Mouse (Mus musculus): Measurements from ENCODE around the gene Papolg. TPM values are rescaled to one million over a fixed set of nuclear protein-coding genes. Genes with fewer than 3 reads are reported as not detected.

Gene Papolg
- polyA plus RNA-seq, 1 experiment, result 2.9 TPM

- TF ChIP-seq POLR2A (IDR thresholded peaks at IDR 0.05; ENCODE audit: low read depth, low read length), result no peak
- H3K27ac ChIP-seq (ENCODE audit: insufficient read depth, low read depth, low read length), result no peak overlapping the region
- no peak for DNase-seq
- H3K4me3 ChIP-seq (ENCODE audit: insufficient read depth, low read depth, low read length), result no peak overlapping the region
- no peaks in the 10 kb centered on the region for H3K27me3 ChIP-seq (replicated peaks; ENCODE audit: control insufficient read depth, insufficient read depth, low read length)
- WGBS, result 58% methylated on average over 2 of the region's 2 CpGs
- peaks cover 14% of the 10 kb centered on the region for H3K36me3 ChIP-seq (ENCODE audit: control insufficient read depth, insufficient read depth, low read length)
- H3K4me1 ChIP-seq (ENCODE audit: control insufficient read depth, insufficient read depth, low read length), result no peaks in the 10 kb centered on the region
Observed at GRCm38 (mm10) chr11:23864326-23864725, 30.7 kb downstream of the Papolg start.

- 76% methylated on average over 4 of the region's 4 CpGs for WGBS
- Histone ChIP-seq H3K27me3 (replicated peaks; ENCODE audit: control insufficient read depth, insufficient read depth, low read length) (no peaks in the 10 kb centered on the region), H3K4me1 (ENCODE audit: control insufficient read depth, insufficient read depth, low read length) (no peaks in the 10 kb centered on the region), H3K4me3 (ENCODE audit: insufficient read depth, low read depth, low read length) (no peak overlapping the region), H3K36me3 (ENCODE audit: control insufficient read depth, insufficient read depth, low read length) (peaks cover 2% of the 10 kb centered on the region; the same call in 1 of the 2 replicates), H3K27ac (ENCODE audit: insufficient read depth, low read depth, low read length) (no peak overlapping the region)
- TF ChIP-seq POLR2A (IDR thresholded peaks at IDR 0.05; ENCODE audit: low read depth, low read length) (no peak), CTCF (conservative IDR thresholded peaks at IDR 0.05; ENCODE audit: insufficient read depth, insufficient read length, low read depth, low read length) (no peak)
- no peak for DNase-seq
Observed at GRCm38 (mm10) chr11:23856723-23857112, 38.3 kb downstream of the Papolg start.

GRCm38 (mm10) chr11:23856054-23856722 is 38.9 kb downstream of the Papolg start:
- Histone ChIP-seq H3K4me1 (ENCODE audit: control insufficient read depth, insufficient read depth, low read length) (no peaks in the 10 kb centered on the region), H3K27ac (ENCODE audit: insufficient read depth, low read depth, low read length) (no peak overlapping the region), H3K27me3 (replicated peaks; ENCODE audit: control insufficient read depth, insufficient read depth, low read length) (no peaks in the 10 kb centered on the region), H3K4me3 (ENCODE audit: insufficient read depth, low read depth, low read length) (no peak overlapping the region), H3K36me3 (ENCODE audit: control insufficient read depth, insufficient read depth, low read length) (peaks cover 2% of the 10 kb centered on the region; the same call in 1 of the 2 replicates)
- no peak for TF ChIP-seq CTCF (conservative IDR thresholded peaks at IDR 0.05; ENCODE audit: insufficient read depth, insufficient read length, low read depth, low read length)
- WGBS, result 83% methylated on average over 7 of the region's 7 CpGs
- DNase-seq, result no peak

- Histone ChIP-seq H3K4me3 (ENCODE audit: insufficient read depth, low read depth, low read length) (no peak overlapping the region), H3K27me3 (replicated peaks; ENCODE audit: control insufficient read depth, insufficient read depth, low read length) (no peaks in the 10 kb centered on the region), H3K4me1 (ENCODE audit: control insufficient read depth, insufficient read depth, low read length) (no peaks in the 10 kb centered on the region), H3K36me3 (ENCODE audit: control insufficient read depth, insufficient read depth, low read length) (peaks cover 2% of the 10 kb centered on the region; the same call in 1 of the 2 replicates), H3K27ac (ENCODE audit: insufficient read depth, low read depth, low read length) (no peak overlapping the region)
- DNase-seq, result peak; percentile 65
- WGBS, result 17% methylated on average over 3 of the region's 3 CpGs
- TF ChIP-seq CTCF (conservative IDR thresholded peaks at IDR 0.05; ENCODE audit: insufficient read depth, insufficient read length, low read depth, low read length), result peak; percentile 78
- no peak for TF ChIP-seq POLR2A (IDR thresholded peaks at IDR 0.05; ENCODE audit: low read depth, low read length)
Observed at GRCm38 (mm10) chr11:23855182-23855802, 39.8 kb downstream of the Papolg start.

GRCm38 (mm10) chr11:23853306-23853705 is 41.7 kb downstream of the Papolg start:
- Histone ChIP-seq H3K36me3 (ENCODE audit: control insufficient read depth, insufficient read depth, low read length) (no peaks in the 10 kb centered on the region; the same call in 1 of the 2 replicates), H3K4me3 (ENCODE audit: insufficient read depth, low read depth, low read length) (no peak overlapping the region), H3K27me3 (replicated peaks; ENCODE audit: control insufficient read depth, insufficient read depth, low read length) (no peaks in the 10 kb centered on the region), H3K4me1 (ENCODE audit: control insufficient read depth, insufficient read depth, low read length) (no peaks in the 10 kb centered on the region), H3K27ac (ENCODE audit: insufficient read depth, low read depth, low read length) (no peak overlapping the region)
- TF ChIP-seq CTCF (conservative IDR thresholded peaks at IDR 0.05; ENCODE audit: insufficient read depth, insufficient read length, low read depth, low read length), result no peak
- TF ChIP-seq POLR2A (IDR thresholded peaks at IDR 0.05; ENCODE audit: low read depth, low read length), result no peak
- WGBS, result 54% methylated on average over 5 of the region's 5 CpGs
- DNase-seq, result peak; percentile 26

- H3K27ac ChIP-seq (ENCODE audit: insufficient read depth, low read depth, low read length), result no peak overlapping the region
- no peak overlapping the region for H3K4me3 ChIP-seq (ENCODE audit: insufficient read depth, low read depth, low read length)
- no peaks in the 10 kb centered on the region for H3K4me1 ChIP-seq (ENCODE audit: control insufficient read depth, insufficient read depth, low read length)
- DNase-seq, result no peak
- no peaks in the 10 kb centered on the region for H3K36me3 ChIP-seq (ENCODE audit: control insufficient read depth, insufficient read depth, low read length)
- no peaks in the 10 kb centered on the region for H3K27me3 ChIP-seq (replicated peaks; ENCODE audit: control insufficient read depth, insufficient read depth, low read length)
- 68% methylated on average over 22 of the region's 22 CpGs for WGBS
- TF ChIP-seq CTCF (conservative IDR thresholded peaks at IDR 0.05; ENCODE audit: insufficient read depth, insufficient read length, low read depth, low read length), result no peak
- no peak for TF ChIP-seq POLR2A (IDR thresholded peaks at IDR 0.05; ENCODE audit: low read depth, low read length)
Observed at GRCm38 (mm10) chr11:23846016-23846815, 48.8 kb downstream of the Papolg start.

GRCm38 (mm10) chr11:23823244-23823643 is 71.8 kb downstream of the Papolg start:
- 69% methylated on average over 3 of the region's 3 CpGs for WGBS

More at GRCm38 (mm10) chr11:23823244-23823643, 71.8 kb downstream of the Papolg start:
- Histone ChIP-seq H3K27ac (ENCODE audit: insufficient read depth, low read depth, low read length) (no peak overlapping the region), H3K4me3 (ENCODE audit: insufficient read depth, low read depth, low read length) (no peak overlapping the region), H3K27me3 (replicated peaks; ENCODE audit: control insufficient read depth, insufficient read depth, low read length) (no peaks in the 10 kb centered on the region), H3K4me1 (ENCODE audit: control insufficient read depth, insufficient read depth, low read length) (no peaks in the 10 kb centered on the region), H3K36me3 (ENCODE audit: control insufficient read depth, insufficient read depth, low read length) (no peaks in the 10 kb centered on the region)
- no peak for DNase-seq
- TF ChIP-seq CTCF (conservative IDR thresholded peaks at IDR 0.05; ENCODE audit: insufficient read depth, insufficient read length, low read depth, low read length), result no peak
- no peak for TF ChIP-seq POLR2A (IDR thresholded peaks at IDR 0.05; ENCODE audit: low read depth, low read length)
